Mouse (Mus musculus) MEL (cell line): ENCODE measurements around the gene Fkbp5. TPM values are rescaled to one million over a fixed set of nuclear protein-coding genes. Genes with fewer than 3 reads are reported as not detected.

ENCODE experiments used
- DNase-seq: peaks from one replicate; pipeline ENCODE4 v3.0.0; 2011; ENCODE audit warnings: low read depth, low spot score
- H3K27ac ChIP-seq: 2 replicates; pipeline ENCODE4 v1.5.1; 2012; ENCODE audit warnings: low read depth, mild to moderate bottlenecking, control low read depth, low read length, moderate library complexity; ENCODE audit not compliant: control insufficient read depth
- H3K27me3 ChIP-seq, 2 experiments: fragments of 150-350 bp in 1 of 2; sonication (generic) in 1 of 2; 2 replicates each; pipeline ENCODE4 v1.6.1; 2012; ENCODE audit warnings: low read length in 2 of 2, mild to moderate bottlenecking in 2 of 2, improper control_type of control experiment in 1 of 2, moderate library complexity in 1 of 2; ENCODE audit not compliant: insufficient read depth in 2 of 2, control insufficient read depth in 1 of 2
- H3K36me3 ChIP-seq, 2 experiments: 2 replicates each; pipeline ENCODE4 v1.6.1; 2012 to 2014; ENCODE audit warnings: low read length in 2 of 2, improper control_type of control experiment in 1 of 2, inconsistent platforms in 1 of 2, mild to moderate bottlenecking in 1 of 2; ENCODE audit not compliant: insufficient read depth in 2 of 2, control insufficient read depth in 1 of 2
- H3K4me1 ChIP-seq, 2 experiments: fragments of 150-350 bp in 1 of 2; sonication (generic) in 1 of 2; 2 replicates each; pipeline ENCODE4 v1.6.1; 2012; ENCODE audit warnings: low read length in 2 of 2, improper control_type of control experiment in 1 of 2, mild to moderate bottlenecking in 1 of 2; ENCODE audit not compliant: insufficient read depth in 2 of 2, control insufficient read depth in 1 of 2
- H3K4me3 ChIP-seq, 2 experiments: fragments of 150-350 bp in 1 of 2; sonication (generic) in 1 of 2; 2 replicates each; pipeline ENCODE4 v1.5.1; 2012; ENCODE audit warnings: low read depth in 2 of 2, low read length in 2 of 2, mild to moderate bottlenecking in 2 of 2, moderate library complexity in 2 of 2, control low read depth in 1 of 2, improper control_type of control experiment in 1 of 2; ENCODE audit not compliant: control insufficient read depth in 1 of 2, insufficient read depth in 1 of 2
- H3K79me2 ChIP-seq: 2 replicates; pipeline ENCODE4 v1.6.1; 2012; ENCODE audit warnings: mild to moderate bottlenecking, low read length, moderate library complexity; ENCODE audit not compliant: control insufficient read depth, poor library complexity, insufficient read depth
- H3K9ac ChIP-seq: 2 replicates; pipeline ENCODE4 v1.6.1; 2012; ENCODE audit warnings: low read depth, mild to moderate bottlenecking, control low read depth, low read length, moderate library complexity; ENCODE audit not compliant: control insufficient read depth, poor library complexity, severe bottlenecking
- H3K9me3 ChIP-seq: fragments of 150-350 bp; sonication (generic); replicated peaks from 2 replicates; pipeline ENCODE4 v1.6.1; 2012; ENCODE audit warnings: mild to moderate bottlenecking, low read length, improper control_type of control experiment, moderate library complexity; ENCODE audit not compliant: insufficient read depth
- BHLHE40 ChIP-seq: IDR thresholded peaks from 2 replicates; pipeline ENCODE4 v1.6.1; 2012; ENCODE audit warnings: low read depth, mild to moderate bottlenecking, inconsistent platforms, low read length, improper control_type of control experiment, borderline replicate concordance
- EP300 ChIP-seq, 2 experiments: IDR thresholded peaks; 2 replicates each; pipeline ENCODE4 v1.6.1; 2011; ENCODE audit warnings: improper control_type of control experiment in 2 of 2, low read length in 2 of 2, low read depth in 1 of 2, mild to moderate bottlenecking in 1 of 2
- ETS1 ChIP-seq: IDR thresholded peaks from 2 replicates; pipeline ENCODE4 v1.6.1; 2012; ENCODE audit warnings: low read depth, mild to moderate bottlenecking, inconsistent platforms, low read length, improper control_type of control experiment, moderate library complexity
- KAT2A ChIP-seq: conservative IDR thresholded peaks from 2 replicates; pipeline ENCODE4 v1.6.1; 2012; ENCODE audit warnings: low read depth, low read length, improper control_type of control experiment, inconsistent platforms
- MAX ChIP-seq: IDR thresholded peaks from 2 replicates; pipeline ENCODE4 v1.6.1; 2011; ENCODE audit warnings: low read length, improper control_type of control experiment
- MAZ ChIP-seq: IDR thresholded peaks from 2 replicates; pipeline ENCODE4 v1.6.1; 2012; ENCODE audit warnings: low read depth, mild to moderate bottlenecking, inconsistent platforms, low read length, improper control_type of control experiment
- MEF2A ChIP-seq: IDR thresholded peaks from 2 replicates; pipeline ENCODE4 v1.6.1; 2014; ENCODE audit warnings: low read depth, mild to moderate bottlenecking, inconsistent platforms, low read length, improper control_type of control experiment; ENCODE audit not compliant: poor library complexity, insufficient replicate concordance, severe bottlenecking; ENCODE audit errors: extremely low read depth
- MYC ChIP-seq: IDR thresholded peaks from 2 replicates; pipeline ENCODE4 v1.6.1; 2011; ENCODE audit warnings: low read depth, mild to moderate bottlenecking, low read length, improper control_type of control experiment, moderate library complexity
- POLR2AphosphoS5 ChIP-seq: IDR thresholded peaks from 2 replicates; pipeline ENCODE4 v1.6.1; 2012; ENCODE audit warnings: low read depth, borderline replicate concordance, mild to moderate bottlenecking, inconsistent platforms, low read length, moderate library complexity, mixed read lengths
- SMC3 ChIP-seq: IDR thresholded peaks from 2 replicates; pipeline ENCODE4 v1.6.1; 2011; ENCODE audit warnings: low read depth, low read length, improper control_type of control experiment
- TAL1 ChIP-seq: IDR thresholded peaks from 2 replicates; pipeline ENCODE4 v1.6.1; 2012; ENCODE audit warnings: mild to moderate bottlenecking, inconsistent platforms, low read length, moderate library complexity, mixed read lengths
- TCF12 ChIP-seq: IDR thresholded peaks from 2 replicates; pipeline ENCODE4 v1.6.1; 2014; ENCODE audit warnings: low read depth, mild to moderate bottlenecking, inconsistent platforms, low read length, improper control_type of control experiment, moderate library complexity
- ZNF384 ChIP-seq: IDR thresholded peaks from 2 replicates; pipeline ENCODE4 v1.6.1; 2012; ENCODE audit warnings: low read depth, mild to moderate bottlenecking, inconsistent platforms, low read length, improper control_type of control experiment
- polyA plus RNA-seq, 2 experiments: library from polyadenylated mRNA; stranded (reverse) in 1 of 2; unstranded in 1 of 2; fragments of >175 nt in 1 of 2; fragments of >200 nt in 1 of 2; gene quantifications; 2 replicates each; pipeline versions ENCODE4 v1.2.1 to v1.2.4; 2012; ENCODE audit warnings: low replicate concordance in 2 of 2, low read depth in 1 of 2; ENCODE audit not compliant: insufficient read length in 2 of 2, insufficient read depth in 1 of 2, missing spikeins in 1 of 2
- total RNA-seq: library from RNA; depleted of rRNA; stranded (reverse); fragments of 300-350 nt; gene quantifications from 2 replicates; pipeline ENCODE4 v1.2.3, GENCODE M21; 2012

Gene Fkbp5
- total and polyA plus RNA-seq, 3 experiments, result 16.6 to 184 (median 44.3) TPM

DNA sequence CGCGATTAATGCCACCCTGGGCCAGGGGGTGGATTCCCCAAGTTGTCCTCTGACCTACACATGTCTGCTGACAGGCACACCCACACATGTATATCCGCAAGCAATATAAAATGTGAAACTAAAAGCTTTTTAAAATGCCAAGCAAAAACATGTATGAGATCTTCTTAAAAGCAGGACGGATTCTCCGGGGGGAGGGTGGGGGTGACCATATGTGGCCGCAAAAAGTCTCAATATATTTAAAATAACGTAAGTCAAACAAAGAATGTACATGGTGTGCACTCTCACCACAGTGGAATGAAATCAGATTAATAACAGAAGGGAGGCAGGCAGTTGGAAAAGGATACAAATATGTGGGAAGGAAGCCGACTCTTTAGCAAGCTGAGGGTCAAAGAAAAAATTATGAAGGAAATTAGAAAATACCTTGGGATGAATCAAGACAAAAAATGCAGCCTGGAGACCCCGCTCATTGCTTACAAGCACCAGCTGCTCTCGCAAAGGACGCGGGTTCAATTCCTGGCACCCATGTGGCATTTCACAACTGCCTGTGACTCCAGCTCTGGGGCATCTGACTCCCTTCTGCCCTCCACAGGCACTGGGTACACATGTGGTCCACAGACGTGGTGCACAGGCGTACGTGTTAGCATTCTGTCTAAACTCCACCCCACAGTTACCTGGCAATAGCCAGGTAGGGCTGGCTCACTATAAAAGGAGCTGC is 123.1 kb downstream of the Fkbp5 start:
- no peak for DNase-seq

DNA sequence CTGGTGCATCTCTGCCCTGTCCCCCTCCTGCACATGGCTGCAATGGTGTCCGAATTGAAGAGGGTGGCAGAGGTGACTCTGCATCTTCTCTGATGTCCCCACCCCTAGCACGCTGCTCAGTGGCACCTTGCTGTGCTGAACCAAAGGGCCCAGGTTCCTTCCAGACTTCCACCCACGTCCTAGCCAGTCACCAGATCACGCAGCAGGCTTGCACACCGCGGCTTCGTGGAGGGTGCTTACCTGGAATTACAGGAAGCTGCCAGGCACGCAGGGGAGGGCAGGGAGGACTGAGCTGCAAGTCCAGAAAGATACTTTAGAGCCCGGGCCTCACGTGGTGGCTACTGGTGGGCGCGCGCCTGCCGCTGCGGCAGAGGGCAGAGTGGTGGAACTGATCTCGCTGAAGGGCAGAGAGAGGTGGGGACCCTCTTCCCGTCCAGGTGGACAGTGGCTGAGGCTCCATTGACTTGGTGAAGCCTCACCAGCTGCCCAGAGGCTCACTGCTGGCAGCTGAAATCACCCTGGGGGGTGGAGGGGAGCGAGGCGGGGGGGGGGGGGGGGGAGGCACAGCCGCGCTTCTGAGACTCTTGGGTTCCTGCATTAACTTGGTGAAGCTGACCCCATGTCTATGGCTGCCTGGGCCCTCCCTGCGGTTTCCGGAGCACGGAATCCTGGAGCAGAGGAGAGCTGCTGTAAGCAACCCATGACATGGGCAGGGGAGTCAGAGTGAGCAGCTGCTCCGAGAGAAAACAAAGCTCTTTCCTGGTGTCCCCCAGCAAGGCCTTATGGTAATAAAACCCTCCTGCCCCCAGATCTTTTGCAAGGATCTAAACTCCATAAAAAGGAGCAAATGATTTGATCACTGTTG is 125.5 kb downstream of the Fkbp5 start:
- H3K27me3 ChIP-seq, result no peaks in the 10 kb centered on the region
- H3K36me3 ChIP-seq, result no peaks in the 10 kb centered on the region
- H3K4me1 ChIP-seq, result peaks cover 0 to 9% of the 10 kb centered on the region in 2 experiments; a peak in 2 of 4 replicates
- no peak overlapping the region for H3K4me3 ChIP-seq
- no peak for DNase-seq
- H3K9me3 ChIP-seq, result no peaks in the 10 kb centered on the region
- no peak for TF ChIP-seq MAX
- TF ChIP-seq, all 39 proteins: peak for 0
- Histone ChIP-seq H3K79me2 (no peaks in the 10 kb centered on the region), H3K9ac (no peak overlapping the region), H3K27ac (no peak overlapping the region)

More for the DNA sequence above, 123.1 kb downstream of the Fkbp5 start:
- Histone ChIP-seq H3K27me3 (no peaks in the 10 kb centered on the region), H3K4me3 (no peak overlapping the region), H3K79me2 (no peaks in the 10 kb centered on the region), H3K9me3 (no peaks in the 10 kb centered on the region), H3K36me3 (no peaks in the 10 kb centered on the region), H3K27ac (no peak overlapping the region), H3K9ac (no peak overlapping the region), H3K4me1 (peaks cover 0 to 9% of the 10 kb centered on the region in 2 experiments; a peak in 2 of 4 replicates)
- TF ChIP-seq TAL1 (no peak), MEF2A (no peak), POLR2AphosphoS5 (no peak), KAT2A (no peak), BHLHE40 (no peak), SMC3 (no peak), MYC (no peak), TCF12 (no peak), ZNF384 (no peak), EP300 (IDR thresholded peaks at IDR 0.05; ENCODE audit: low read depth in 1 of 2, low read length in 2 of 2) (no peak)

DNA sequence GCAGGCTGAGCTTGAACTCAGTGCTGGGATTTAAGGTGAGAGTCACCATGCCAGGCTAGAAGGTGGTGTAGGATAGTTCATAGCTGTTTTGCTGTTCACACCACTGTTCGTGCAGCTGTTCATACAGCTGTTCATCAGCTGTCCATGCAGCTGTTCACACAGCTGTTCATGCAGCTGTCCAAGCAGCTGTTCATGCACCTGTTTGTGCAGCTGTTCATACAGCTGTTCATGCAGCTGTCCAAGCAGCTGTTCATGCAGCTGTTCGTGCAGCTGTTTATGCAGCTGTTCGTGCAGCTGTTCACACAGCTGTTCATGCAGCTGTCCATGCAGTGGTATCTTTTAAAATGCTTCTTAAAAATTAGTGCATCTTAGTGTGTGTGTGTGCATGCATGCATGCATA is 128.8 kb downstream of the Fkbp5 start:
- no peak for DNase-seq
- H3K79me2 ChIP-seq, result no peaks in the 10 kb centered on the region
- H3K27me3 ChIP-seq, result no peaks in the 10 kb centered on the region
- H3K36me3 ChIP-seq, result no peaks in the 10 kb centered on the region
- no peaks in the 10 kb centered on the region for H3K4me1 ChIP-seq
- no peak overlapping the region for H3K4me3 ChIP-seq
- H3K9ac ChIP-seq, result no peak overlapping the region
- no peak for TF ChIP-seq MAZ
- TF ChIP-seq ETS1, result peak; percentile 22; the same call in 1 of the 2 replicates
- no peak overlapping the region for H3K27ac ChIP-seq
- no peaks in the 10 kb centered on the region for H3K9me3 ChIP-seq
